Mouse (Mus musculus): ENCODE results near the gene Gzmd. TPM values are rescaled to one million over a fixed set of nuclear protein-coding genes. Genes with fewer than 3 reads are reported as not detected.

Gene Gzmd
- polyA plus RNA-seq, 1 experiment from 2014 or later = not detected

Other genes starting within 250 kb of the Gzmd start
- 0.12 and 0.33 TPM in 2 replicates for gene Cbln3, start 248.2 kb downstream of the Gzmd start, polyA plus RNA-seq (2016; fragmentation: Nextera tagmentation; extraction: Ambion mirVana)
- 21.4 and 24.2 TPM in 2 replicates for gene Khnyn, start 247.7 kb downstream of the Gzmd start, polyA plus RNA-seq (2016; fragmentation: Nextera tagmentation; extraction: Ambion mirVana)
- gene Sdr39u1, start 232.3 kb downstream of the Gzmd start, polyA plus RNA-seq (2016; fragmentation: Nextera tagmentation; extraction: Ambion mirVana) = 33.2 and 38.1 TPM in 2 replicates
- gene Cma1, start 187.9 kb downstream of the Gzmd start, polyA plus RNA-seq (2016; fragmentation: Nextera tagmentation; extraction: Ambion mirVana) = not detected in 2 replicates
- not detected in 2 replicates for gene Cma2, start 181.6 kb downstream of the Gzmd start, polyA plus RNA-seq (2016; fragmentation: Nextera tagmentation; extraction: Ambion mirVana)
- not detected in 2 replicates for gene Mcpt1, start 114.6 kb downstream of the Gzmd start, polyA plus RNA-seq (2016; fragmentation: Nextera tagmentation; extraction: Ambion mirVana)
- gene Mcpt9, start 102.1 kb downstream of the Gzmd start, polyA plus RNA-seq (2016; fragmentation: Nextera tagmentation; extraction: Ambion mirVana) = not detected in 2 replicates
- not detected in 2 replicates for gene Mcpt2, start 90.6 kb downstream of the Gzmd start, polyA plus RNA-seq (2016; fragmentation: Nextera tagmentation; extraction: Ambion mirVana)
- not detected in 2 replicates for gene Mcpt4, start 70.3 kb downstream of the Gzmd start, polyA plus RNA-seq (2016; fragmentation: Nextera tagmentation; extraction: Ambion mirVana)
- gene Mcpt8, start 47.3 kb downstream of the Gzmd start, polyA plus RNA-seq (2016; fragmentation: Nextera tagmentation; extraction: Ambion mirVana) = not detected in 2 replicates
- gene Ctsg, start 30.0 kb downstream of the Gzmd start, polyA plus RNA-seq (2016; fragmentation: Nextera tagmentation; extraction: Ambion mirVana) = not detected in 2 replicates
- gene Gzme, start 12.0 kb downstream of the Gzmd start, polyA plus RNA-seq (2016; fragmentation: Nextera tagmentation; extraction: Ambion mirVana) = not detected in 2 replicates
- gene Gzmg, start 27.0 kb upstream of the Gzmd start, polyA plus RNA-seq (2016; fragmentation: Nextera tagmentation; extraction: Ambion mirVana) = not detected in 2 replicates
- not detected in 2 replicates for gene Gzmn, start 42.0 kb upstream of the Gzmd start, polyA plus RNA-seq (2016; fragmentation: Nextera tagmentation; extraction: Ambion mirVana)
- not detected in 2 replicates for gene Gzmf, start 78.8 kb upstream of the Gzmd start, polyA plus RNA-seq (2016; fragmentation: Nextera tagmentation; extraction: Ambion mirVana)
- 0.17 and 0.19 TPM in 2 replicates for gene Gzmc, start 102.0 kb upstream of the Gzmd start, polyA plus RNA-seq (2016; fragmentation: Nextera tagmentation; extraction: Ambion mirVana)
- gene Gzmb, start 129.7 kb upstream of the Gzmd start, polyA plus RNA-seq (2016; fragmentation: Nextera tagmentation; extraction: Ambion mirVana) = not detected in 2 replicates
- gene Atp12a, start 232.5 kb upstream of the Gzmd start, polyA plus RNA-seq (2016; fragmentation: Nextera tagmentation; extraction: Ambion mirVana) = not detected in 2 replicates